Mouse (Mus musculus): Measurements from ENCODE around the gene Dnajc6.

The Dnajc6 gene

DNA sequence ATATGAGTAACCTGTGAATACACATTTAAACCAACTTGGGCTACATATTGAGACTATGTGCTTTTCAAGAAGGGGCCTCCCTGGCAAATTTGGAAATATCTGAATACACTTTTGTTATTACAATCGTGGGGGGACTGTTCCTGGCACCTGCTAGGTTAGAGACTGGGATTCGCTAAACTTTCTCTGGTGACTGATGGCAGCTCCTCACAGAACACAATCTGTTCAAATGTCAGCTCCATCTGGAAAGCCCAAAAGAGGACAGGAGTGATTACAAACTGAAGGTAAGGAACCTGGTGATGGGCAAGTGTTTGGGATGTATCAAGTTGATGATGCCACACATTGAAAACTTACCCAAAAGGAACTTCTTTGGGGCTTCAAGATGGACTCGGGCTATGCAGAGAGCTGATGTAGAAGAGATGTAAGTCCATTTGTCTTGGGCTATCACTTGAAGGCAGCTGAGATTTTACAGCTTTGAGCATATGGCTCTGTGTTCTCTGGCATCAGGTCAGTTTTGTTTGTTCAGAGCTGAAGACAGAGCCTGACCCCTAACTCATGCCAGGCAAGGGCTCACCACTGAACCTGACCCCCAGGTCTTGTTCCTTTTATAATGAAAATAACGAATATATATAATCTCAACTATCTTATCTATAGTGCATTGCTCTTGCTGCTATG, 68.4 kb downstream of the Dnajc6 start:
- in situ Hi-C loops (cut with MboI, MseI) = no loop called here

DNA sequence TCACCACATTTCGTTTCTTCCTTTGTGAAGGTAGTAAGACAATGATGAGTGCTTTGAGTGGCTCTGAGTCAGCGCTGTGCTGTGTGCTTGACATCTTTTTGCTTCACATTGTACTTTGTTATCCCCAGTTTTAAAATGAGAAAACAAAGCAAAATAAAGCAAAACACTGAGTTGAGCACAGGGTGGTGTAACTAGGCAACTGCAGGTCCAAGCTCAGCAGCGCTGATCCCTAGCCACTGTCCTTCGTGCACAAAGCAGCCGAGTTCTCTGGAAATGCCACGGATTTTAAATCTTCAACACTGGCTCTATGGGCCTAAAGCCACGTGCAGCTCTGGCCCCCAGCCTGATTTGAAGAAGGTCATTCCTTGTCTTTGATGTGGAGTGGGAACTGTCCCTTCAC, 72.6 kb downstream of the Dnajc6 start:
- in situ Hi-C loops (cut with MboI, MseI) = no loop called here

DNA sequence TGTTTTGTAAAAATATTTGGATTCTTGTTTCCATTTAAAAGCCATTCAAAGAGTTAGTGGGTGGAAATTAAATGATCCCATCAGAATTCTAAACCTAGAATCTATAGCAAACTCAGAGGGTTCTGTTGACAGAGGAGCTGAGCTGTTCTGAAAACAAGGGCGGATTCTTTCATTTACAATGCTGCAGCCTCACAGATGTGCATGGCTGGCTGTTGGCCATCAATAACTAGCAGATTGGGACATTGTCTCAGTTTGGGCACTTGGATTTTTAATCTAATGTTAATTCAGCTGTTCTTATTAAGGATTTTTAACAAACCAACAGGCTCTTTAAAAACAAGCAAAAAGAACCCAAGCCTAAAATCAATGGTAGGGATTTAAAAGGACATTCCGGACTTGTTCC, 75.7 kb downstream of the Dnajc6 start:
- in situ Hi-C loops (cut with MboI, MseI) = no loop called here

DNA sequence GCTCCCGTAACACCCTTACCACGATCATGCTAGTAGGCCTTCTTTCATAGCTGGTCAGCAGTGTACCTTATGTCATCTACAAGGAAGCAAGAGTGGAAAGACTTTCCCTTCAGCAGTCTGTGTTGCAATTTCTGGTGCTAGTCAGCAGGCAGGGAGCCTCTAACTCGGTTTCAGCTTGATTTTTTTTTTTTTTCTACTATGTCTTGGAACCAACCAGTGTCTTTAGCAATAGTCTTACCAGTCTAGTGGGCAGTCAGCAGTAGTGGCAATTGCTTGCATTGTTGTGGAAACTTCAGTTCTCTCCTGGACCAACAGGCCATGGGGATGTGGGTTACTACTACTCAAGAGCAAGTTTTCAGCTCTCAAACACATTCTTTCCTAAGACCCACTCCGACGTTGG, 78.9 kb downstream of the Dnajc6 start:
- in situ Hi-C loops (cut with MboI, MseI) = no loop called here

DNA sequence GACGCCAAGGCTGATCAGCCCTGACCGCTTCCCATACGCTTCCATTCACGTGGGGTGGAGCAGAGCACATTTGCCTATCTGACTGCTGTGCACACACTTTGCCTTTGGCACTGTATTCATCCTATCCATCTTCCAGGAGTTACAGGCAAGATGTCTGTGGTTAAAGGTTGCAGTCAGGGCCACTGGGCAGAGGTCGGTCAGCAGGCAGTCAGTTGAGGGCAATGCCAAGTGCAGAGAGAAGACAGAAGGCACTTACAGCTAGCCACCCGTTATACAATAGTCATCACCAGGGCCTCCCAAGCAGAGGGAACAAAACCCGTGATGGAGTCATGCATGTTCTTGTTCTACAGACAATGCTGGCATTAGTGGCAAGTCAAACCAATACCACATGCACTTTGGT, 82.3 kb downstream of the Dnajc6 start:
- in situ Hi-C loops (cut with MboI, MseI) = no loop called here

DNA sequence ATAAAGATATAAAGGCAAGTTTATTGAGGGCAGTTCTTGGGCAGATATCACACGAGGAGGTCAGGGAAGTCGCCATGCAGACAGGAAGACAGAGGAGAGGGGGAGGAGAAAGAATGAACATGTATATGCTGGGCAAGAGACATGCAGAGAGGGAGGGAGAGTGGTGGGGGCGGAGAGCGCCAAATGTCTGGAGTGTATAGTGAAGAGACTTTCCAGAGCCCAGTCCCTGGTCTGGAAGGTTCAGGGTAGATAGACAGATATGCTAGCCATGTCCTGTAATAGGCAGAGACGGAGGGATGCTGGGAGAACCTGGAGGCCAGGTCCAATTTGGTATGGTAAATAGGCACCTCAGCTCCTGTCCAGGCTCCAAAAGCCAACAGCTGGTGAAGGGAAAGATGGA, 83.1 kb downstream of the Dnajc6 start:
- in situ Hi-C loops (cut with MboI, MseI) = no loop called here

DNA sequence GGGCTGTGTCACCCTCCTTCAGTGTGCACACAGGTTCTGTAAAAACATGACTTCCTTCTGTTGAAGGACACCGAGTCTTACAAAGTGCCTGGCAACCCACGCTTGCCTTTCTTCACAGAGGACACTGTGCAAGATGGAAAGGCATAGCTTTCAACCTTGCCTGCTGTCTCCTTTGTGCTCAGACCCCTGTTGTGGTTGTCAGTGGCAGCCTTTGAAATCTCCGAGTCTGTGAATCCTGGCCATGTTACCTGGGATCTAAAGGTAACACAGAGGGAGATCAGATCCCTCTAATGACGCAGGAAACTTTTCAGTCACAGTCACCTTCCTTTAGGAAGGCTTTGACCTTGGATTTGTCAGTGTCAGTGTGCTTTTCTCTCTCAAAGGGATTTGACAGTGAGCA, 84.7 kb downstream of the Dnajc6 start:
- in situ Hi-C loops (cut with MboI, MseI) = no loop called here

DNA sequence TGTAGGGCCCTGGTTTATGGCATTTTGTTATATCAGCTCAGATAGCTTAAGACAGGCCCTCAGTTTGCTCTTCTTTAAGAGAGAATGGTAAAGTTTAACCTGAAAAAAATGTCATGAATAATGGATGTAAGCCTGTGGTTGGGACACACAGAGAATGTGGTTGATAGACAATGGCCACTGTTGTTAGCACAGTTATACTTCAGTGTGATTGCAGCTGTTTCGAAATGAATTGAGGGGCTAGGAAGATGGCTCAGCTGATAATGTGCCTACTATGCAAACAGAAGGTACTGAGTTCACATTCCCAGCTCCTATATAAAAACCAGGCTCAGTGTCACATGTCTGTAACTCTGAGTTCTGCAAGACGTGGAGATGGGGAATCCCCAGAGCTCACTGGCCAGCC, 86.4 kb downstream of the Dnajc6 start:
- in situ Hi-C loops (cut with MboI, MseI) = no loop called here

DNA sequence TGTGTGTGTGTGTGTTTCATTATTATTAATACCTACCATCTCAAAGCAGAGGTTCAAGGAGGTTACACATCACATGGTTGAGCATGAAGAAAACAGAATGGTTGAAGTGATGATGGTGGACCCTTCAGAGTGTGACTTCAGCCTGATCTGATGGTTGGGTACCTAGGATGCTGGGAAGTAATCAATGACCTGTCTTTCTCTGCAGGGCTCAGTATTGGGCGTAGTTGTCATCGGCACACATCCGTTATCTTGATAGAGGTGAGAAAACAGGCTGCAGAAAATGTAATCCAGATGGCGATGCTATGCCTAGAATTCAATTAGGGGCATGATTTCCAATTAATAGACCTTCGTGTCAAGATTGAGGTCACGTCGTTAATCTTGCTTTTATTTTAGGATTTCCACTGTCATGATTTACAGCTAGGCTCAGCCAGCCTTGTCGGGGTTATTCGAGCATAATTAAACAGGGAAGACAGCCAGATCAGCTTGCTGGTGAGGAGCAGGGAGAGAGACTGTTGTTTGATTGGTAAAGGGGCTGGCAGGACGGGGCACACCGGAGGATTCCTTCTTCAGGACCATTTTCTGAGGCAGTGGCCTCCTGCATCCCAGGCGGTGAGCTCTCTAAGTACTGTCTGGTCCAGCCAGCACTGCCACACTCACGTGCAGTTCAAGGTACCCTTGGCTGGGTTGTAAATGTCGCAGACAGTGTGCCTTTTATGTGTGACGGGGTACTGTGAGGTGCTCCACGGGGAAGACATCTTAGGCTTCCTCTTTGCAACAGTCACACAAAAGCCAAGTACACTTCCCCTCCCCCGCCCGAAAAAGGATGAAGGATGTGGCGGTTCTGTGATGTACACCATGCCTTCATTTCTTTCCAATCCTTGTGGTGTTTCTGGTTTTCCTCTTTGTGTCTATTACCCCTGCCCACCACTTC, 88.3 kb downstream of the Dnajc6 start:
- in situ Hi-C loops (cut with MboI, MseI) = no loop called here

DNA sequence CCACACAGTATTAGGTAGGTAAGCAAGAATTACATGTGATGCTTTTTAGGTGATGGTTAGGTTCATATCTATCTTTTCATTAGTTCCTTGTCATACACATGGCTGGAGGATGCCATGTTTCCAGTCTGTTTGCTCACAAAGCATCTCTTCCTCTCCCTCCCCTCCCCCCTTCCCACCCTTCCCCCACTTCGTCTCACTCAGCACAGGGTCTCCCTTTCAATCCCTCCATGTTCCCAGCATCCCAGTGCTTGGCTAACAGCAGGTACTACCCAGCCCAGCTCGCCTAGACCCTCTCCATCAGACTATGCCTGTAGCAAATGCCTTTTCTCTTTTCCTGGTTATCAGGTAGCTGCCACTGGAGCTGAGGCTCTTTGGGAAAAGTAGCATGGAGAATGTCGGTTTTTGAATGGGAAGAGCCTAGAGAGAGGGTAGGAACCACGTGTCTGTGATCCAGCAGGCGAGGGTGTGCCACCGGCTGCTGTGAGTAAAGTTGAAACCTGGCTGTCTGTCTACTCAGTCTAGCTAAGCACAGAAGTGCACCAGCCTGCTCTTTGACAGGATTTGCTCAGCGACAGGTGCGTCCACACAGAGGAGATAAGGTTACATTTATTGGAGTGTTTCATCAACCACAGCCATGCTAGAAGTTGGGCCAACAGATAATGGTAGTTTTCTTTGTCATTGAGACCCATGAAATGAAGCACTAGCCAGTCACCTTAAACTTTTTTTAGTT, 89.2 kb downstream of the Dnajc6 start:
- in situ Hi-C loops (cut with MboI, MseI) = no loop called here

DNA sequence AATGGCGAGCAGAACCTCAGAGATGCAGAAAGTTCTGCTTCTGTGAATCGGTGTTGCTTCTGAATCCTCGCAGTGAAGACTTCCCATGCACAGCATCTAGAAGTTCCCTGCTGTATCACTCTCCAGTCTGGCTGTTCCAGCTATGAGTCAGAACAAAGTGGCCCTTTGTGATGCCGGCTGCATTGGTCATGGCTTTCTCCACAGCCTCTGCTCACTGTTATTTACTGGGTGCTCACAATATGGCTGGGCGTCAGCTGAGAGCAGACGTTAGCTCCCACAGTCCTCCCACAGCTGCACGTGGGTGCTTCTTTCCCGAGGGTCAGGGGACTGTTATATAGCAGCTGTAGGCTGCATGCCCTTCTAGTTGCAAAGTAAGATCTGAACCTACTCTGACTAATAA, 92.5 kb downstream of the Dnajc6 start:
- in situ Hi-C loops (cut with MboI, MseI) = no loop called here

DNA sequence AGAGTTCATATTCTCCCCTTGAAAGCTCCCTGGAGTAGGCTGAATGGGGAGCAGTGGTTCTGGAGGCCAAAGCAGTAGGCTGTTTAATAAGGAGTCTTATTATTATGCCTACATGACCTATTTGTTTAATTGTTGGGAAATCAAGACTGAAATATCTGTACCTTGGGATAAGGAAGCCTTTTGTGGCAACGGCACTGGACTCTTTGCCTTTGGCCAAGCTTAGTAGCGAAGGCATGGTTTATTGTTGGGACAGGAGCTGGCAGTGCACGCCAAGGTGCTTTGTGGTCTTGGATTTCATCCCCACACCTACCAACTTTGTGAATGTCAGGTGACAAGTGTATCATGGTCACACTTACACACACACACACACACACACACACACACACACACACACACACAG, 93.3 kb downstream of the Dnajc6 start:
- in situ Hi-C loops (cut with MboI, MseI) = no loop called here

DNA sequence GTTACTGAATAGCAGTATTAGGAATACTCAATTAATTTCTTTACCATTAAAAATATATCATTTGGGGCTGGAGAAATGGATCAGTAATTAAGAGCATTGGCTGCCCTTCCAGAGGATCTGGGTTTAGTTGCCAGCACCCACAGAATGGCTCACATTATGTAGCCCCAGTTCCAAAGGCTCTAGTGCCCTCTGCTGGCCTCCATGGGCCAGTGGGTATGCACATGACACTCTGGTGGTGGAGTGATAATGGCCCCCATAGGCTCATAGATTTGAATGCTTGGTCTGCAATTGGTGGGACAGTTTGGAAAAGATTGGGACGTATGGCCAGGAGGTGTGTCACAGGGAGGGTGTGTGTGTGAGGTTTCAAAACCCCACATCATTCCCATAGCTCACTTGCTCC, 95.0 kb downstream of the Dnajc6 start:
- in situ Hi-C loops (cut with MboI, MseI) = no loop called here

DNA sequence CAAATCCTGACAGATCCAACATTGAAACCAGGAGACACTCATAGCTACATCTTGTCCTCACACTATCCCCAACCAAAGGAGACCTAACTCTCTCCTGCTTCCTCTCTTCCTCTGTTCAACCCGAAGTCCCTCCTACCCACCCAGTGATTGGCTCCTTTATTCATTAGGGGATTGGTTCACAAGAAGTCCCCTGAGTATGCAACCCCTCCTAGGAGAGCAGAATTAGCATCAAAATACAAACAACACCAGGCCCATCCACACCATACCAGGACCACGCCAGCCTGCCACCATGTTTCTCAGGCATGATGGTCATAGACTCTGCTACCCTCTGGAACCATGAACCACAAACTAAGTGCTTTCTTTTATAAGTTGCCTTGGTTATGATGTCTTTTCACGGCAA, 96.0 kb downstream of the Dnajc6 start:
- in situ Hi-C loops (cut with MboI, MseI) = no loop called here

DNA sequence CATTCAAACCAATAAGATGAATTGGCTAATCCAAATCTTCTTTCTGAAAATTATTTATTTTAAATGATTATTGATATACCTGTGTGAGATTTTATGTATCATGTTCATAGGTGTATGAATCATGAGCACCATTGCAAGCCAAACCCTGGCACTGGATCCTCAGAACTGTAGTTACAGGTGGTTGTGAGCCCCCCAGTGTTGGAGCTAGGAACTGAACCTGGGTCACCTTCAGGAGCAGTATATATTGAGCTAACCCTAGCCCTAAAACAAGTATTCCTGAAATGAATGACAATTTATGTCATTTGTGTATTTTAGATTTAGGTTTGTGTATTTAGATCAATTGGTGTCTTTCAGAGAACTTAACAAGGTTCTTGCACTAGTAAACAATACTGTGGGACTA, 105.3 kb downstream of the Dnajc6 start:
- in situ Hi-C loops (cut with MboI, MseI) = no loop called here

DNA sequence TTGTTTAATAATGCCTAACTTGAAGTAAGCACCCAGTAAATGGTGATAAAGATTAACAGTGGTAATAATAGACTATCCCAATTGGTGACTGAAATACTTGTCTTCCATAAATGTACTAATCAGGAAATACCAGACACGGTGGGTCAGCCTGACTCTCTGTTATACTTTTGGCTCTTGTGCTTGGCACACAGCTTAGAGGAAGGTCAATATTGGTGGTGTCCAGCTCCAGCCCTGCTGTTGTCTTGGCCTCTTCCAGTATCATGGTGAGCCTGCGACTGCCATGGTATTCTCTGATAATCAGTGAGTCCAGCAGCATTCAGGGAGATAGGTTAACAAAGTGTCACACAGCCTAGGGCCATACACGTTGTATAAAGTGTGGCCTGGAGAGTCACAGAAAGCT, 107.2 kb downstream of the Dnajc6 start:
- in situ Hi-C loops (cut with MboI, MseI) = no loop called here

DNA sequence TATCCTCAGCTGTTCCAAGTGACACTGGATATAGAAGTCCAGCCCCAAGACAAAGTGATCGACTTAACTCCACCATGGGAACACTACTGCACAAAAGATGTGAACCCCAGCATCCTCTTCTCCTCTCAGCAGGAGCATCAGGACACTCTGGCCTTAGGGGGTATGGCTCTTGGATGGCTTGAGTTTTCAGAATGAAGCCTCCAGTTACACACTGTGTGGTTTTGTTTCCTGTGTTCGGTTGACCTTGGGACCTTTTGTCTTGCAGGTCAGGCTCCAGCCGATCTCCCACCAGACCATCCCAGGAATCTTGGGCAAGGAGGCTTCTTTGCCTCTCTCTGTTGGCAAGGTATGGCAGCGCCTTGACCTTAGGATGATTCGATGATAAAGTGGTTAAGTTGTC, 120.1 kb downstream of the Dnajc6 start:
- in situ Hi-C loops (cut with MboI, MseI) = no loop called here

DNA sequence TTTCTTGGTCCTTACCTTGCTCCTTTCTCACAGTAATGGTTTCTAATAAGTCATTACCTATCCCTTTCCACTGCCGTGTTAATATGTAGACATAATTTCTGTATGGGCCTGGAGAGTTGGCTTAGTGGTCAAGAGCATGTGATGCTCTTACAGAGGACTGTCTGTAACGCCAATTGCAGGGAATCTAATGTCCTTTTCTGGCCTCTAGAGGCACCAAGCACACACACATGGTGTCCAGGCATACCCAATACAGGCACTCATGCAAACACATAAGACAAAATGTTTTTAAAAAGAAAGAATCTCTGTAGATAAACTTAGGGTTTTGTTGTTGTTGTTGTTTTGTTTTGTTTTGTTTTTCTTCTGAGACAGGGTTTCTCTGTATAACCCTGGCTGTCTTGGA, 121.3 kb downstream of the Dnajc6 start:
- in situ Hi-C loops (cut with MboI, MseI) = no loop called here

DNA sequence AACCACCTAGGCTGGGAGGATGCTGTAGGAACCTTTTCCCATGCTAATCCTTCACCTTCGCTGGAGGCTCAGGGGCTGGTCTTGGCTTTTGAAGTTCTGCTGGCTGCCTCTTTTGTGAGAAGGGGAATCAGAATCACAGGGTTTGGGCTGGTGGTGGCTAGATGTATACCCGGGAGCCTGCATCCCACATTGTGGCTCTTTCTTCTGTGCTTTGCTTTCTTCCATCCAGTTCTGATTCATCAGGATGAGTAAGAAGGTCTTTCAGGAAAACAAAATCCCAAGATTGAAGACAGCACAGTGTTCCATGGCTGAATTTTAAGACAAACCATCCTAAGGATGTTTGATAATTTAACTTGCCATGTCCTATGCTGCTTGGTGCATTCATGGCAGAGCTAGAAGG, 123.8 kb downstream of the Dnajc6 start:
- in situ Hi-C loops (cut with MboI, MseI) = no loop called here

DNA sequence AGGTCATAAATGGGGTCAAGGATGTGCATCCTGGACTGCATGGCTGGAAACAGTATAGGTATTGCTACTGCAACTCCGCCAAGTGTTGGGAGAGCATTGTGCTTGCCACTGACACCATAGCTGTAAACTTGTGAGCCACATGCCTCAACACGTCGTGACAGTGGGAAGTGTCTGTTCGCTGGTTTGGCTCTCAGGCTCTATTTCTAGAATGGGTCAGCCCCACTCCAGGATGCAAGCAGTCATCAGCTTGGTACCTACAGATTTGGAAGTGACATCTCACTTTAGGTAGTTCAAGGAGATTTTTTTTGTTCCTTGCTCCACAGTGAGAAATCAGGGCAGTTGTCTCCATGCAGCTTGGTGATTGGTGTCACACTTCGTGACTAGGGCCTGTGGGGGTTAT, 124.8 kb downstream of the Dnajc6 start:
- in situ Hi-C loops (cut with MboI, MseI) = no loop called here

DNA sequence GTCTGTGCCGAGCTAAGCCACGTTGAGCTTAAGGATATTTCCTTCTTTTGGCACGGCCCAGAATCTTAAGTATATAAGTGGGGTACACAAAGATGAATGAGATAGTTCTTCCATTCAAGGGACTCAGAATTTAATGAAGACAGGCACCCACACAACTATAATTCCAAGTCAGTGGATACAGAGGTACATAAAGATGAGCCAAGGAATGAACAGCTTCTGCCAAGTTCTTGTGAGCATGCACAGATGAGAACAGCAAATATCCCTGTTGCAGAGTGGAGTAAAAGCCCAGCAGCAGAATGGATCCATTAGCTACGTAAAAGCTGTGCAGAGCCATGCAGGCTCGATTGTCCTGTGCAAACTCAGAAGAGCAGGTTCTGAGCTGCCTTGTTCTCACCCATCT, 128.8 kb downstream of the Dnajc6 start:
- in situ Hi-C loops (cut with MboI, MseI) = no loop called here

DNA sequence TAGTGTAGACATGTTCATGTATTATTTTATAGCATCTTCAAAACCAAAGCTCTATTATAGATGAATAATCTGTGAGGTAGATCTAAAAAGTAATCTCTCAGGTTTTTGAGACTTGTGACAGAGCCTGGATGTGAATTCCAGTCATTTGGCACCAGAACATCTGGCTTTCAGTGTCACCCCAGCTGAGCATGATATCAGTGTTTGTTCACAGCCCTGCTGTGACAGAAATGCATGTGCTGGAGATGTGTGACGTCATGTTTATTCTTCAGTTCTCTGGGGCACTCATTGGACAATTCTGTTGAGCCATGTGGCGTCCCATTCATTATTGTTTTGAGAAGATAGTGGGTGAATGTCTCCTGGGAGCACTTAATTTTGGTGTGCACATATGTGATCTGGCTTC, 139.1 kb downstream of the Dnajc6 start:
- in situ Hi-C loops (cut with MboI, MseI) = no loop called here

DNA sequence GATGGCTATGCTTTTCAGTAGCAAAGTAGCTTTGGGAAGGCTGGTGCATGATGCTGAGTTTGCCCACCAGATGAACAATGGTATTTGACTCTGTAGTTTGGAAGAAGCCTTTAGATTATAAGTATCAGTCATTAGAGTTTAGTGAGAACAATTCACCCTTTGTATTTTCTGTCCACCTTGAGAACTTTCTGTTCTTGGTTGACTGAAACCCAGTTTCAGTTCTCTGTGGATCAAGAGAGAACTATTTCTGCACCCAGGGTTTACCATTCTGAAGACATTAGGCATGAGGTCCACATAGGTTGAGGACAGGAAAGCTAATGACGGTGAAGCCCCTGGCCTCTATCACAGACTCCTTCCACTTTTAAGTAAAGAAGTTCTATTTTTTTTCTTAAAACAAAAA, 141.0 kb downstream of the Dnajc6 start:
- in situ Hi-C loops (cut with MboI, MseI) = no loop called here
